Mouse (Mus musculus): ENCODE data around the gene Atxn3. TPM values are rescaled to one million over a fixed set of nuclear protein-coding genes. Genes with fewer than 3 reads are reported as not detected.
"Not testable (repeated sequence)": the region's sequence is repeated elsewhere in the genome, so short reads cannot be mapped to it uniquely, and the experiment has no call there.

Gene Atxn3
- polyA plus RNA-seq, 1 experiment from 2014 or later = 14.6 TPM

DNA sequence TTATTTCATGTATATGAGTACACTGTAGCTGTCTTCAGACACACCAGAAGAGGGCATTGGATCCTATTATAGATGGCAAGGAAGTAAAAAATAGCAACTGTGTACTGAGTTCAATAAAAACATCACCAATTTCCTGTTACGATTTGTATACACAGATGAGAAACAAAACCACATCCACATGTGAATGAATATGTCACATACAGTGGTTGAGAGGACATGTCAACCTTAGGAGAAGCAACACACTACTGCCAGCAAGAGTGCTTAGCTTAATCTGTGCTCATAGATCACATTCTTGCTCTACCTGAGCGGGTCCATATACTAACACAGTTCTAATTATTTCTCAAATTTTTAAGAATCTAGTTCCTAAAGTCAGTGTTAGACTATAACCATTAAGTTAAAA is 13.3 kb upstream of the Atxn3 start:
- H3K4me1 ChIP-seq (replicated peaks; ENCODE audit: control insufficient read depth, insufficient read depth, low read length) = peaks cover 12% of the 10 kb centered on the region
- DNase-seq (ENCODE audit: low spot score) (no peak), ATAC-seq (ENCODE audit: low FRiP score) (no peak)
- H3K27me3 ChIP-seq (ENCODE audit: control insufficient read depth, insufficient read depth, low read length) = no peaks in the 10 kb centered on the region
- no peak overlapping the region for H3K4me2 ChIP-seq (replicated peaks)
- H3K4me3 ChIP-seq (replicated peaks; ENCODE audit: low read length) = no peak overlapping the region
- WGBS = 94% methylated on average over 2 of the region's 2 CpGs
- peaks cover 30% of the 10 kb centered on the region for H3K36me3 ChIP-seq (replicated peaks; ENCODE audit: control insufficient read depth, insufficient read depth)
- no peaks in the 10 kb centered on the region for H3K9me3 ChIP-seq (ENCODE audit: control insufficient read depth, low read length)
- H3K27ac ChIP-seq = no peak overlapping the region
- H3K9ac ChIP-seq = no peak overlapping the region

DNA sequence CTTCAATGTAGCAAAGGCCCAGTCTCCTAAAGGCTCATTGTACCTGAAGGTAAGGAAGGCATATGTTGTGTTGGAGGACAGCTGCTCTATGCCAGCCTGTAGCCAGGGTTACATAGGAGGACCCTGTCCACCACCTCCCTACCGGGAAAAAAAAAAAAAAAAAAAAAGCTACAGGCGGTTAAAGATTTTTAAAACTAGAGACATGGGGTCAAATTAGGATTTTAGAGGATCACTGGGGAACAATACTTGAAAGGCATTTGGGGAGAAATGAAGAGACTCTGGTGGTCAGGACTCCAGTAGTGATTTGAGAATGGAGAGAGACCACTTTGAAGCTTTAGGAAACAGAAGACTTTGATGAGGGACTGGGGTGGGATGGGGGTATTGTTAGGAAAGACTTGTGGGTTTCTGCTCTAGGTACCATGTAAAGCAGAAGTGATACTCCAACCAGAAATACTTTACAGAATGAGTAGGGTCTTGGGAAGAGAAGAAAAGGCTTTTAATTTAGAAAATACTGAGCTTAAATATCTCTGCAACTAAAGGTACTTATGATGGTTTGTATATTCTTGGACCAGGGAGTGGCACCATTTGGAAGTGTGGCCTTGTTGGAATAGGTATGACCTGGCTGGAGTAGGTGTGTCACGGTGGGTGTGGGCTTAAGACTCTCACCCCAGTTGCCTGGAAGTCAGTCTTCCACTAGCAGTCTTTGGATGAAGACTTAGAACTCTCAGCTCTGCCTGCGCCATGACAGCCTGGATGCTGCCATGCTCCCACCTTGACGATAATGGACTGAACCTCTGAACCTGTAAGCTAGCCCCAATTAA is 1.1 kb upstream of the Atxn3 start:
- H3K9ac ChIP-seq; H3K36me3 ChIP-seq (replicated peaks; ENCODE audit: control insufficient read depth, insufficient read depth); H3K4me3 ChIP-seq (replicated peaks; ENCODE audit: low read length); DNase-seq (ENCODE audit: low spot score); ATAC-seq (ENCODE audit: low FRiP score); H3K27ac ChIP-seq; H3K27me3 ChIP-seq (ENCODE audit: control insufficient read depth, insufficient read depth, low read length); H3K9me3 ChIP-seq (ENCODE audit: control insufficient read depth, low read length): not testable (repeated sequence)
- 89% methylated on average over 5 of the region's 5 CpGs for WGBS
- peaks cover 15% of the 10 kb centered on the region for H3K4me1 ChIP-seq (replicated peaks; ENCODE audit: control insufficient read depth, insufficient read depth, low read length)
- peak overlapping the region; percentile 67; the same call in 1 of the 2 replicates for H3K4me2 ChIP-seq (replicated peaks)

DNA sequence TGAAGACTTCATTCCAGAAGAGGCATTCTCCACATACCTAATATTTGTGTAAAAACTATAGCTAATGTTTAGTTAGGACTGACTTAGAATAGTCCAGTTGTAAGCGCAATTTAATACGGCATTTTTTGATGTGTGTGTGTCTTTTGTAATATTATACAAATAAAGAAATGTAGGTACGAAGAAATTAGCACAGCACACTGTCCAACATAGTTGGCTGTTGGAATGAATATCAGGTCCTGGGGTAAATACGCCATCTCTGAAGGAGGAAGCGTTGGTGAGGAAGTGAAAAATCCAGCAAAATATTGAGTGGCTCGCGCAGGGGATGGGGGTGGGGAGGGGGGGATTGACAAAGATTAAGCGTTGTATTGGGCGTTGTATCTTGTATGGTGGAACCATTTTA is 510 bp upstream of the Atxn3 start:
- no peak overlapping the region for H3K27ac ChIP-seq
- peaks cover 15% of the 10 kb centered on the region for H3K4me1 ChIP-seq (replicated peaks; ENCODE audit: control insufficient read depth, insufficient read depth, low read length)
- peak overlapping the region; percentile 80 for H3K4me3 ChIP-seq (replicated peaks; ENCODE audit: low read length)
- WGBS = 62% methylated on average over 9 of the region's 9 CpGs
- no peaks in the 10 kb centered on the region for H3K27me3 ChIP-seq (ENCODE audit: control insufficient read depth, insufficient read depth, low read length)
- H3K36me3 ChIP-seq (replicated peaks; ENCODE audit: control insufficient read depth, insufficient read depth) = no peaks in the 10 kb centered on the region; the same call in 1 of the 2 replicates
- no peak for DNase-seq (ENCODE audit: low spot score)
- H3K9ac ChIP-seq = no peak overlapping the region; the same call in 1 of the 2 replicates
- H3K9me3 ChIP-seq (ENCODE audit: control insufficient read depth, low read length) = no peaks in the 10 kb centered on the region
- ATAC-seq (ENCODE audit: low FRiP score) = no peak
- H3K4me2 ChIP-seq (replicated peaks) = peak overlapping the region; percentile 67

DNA sequence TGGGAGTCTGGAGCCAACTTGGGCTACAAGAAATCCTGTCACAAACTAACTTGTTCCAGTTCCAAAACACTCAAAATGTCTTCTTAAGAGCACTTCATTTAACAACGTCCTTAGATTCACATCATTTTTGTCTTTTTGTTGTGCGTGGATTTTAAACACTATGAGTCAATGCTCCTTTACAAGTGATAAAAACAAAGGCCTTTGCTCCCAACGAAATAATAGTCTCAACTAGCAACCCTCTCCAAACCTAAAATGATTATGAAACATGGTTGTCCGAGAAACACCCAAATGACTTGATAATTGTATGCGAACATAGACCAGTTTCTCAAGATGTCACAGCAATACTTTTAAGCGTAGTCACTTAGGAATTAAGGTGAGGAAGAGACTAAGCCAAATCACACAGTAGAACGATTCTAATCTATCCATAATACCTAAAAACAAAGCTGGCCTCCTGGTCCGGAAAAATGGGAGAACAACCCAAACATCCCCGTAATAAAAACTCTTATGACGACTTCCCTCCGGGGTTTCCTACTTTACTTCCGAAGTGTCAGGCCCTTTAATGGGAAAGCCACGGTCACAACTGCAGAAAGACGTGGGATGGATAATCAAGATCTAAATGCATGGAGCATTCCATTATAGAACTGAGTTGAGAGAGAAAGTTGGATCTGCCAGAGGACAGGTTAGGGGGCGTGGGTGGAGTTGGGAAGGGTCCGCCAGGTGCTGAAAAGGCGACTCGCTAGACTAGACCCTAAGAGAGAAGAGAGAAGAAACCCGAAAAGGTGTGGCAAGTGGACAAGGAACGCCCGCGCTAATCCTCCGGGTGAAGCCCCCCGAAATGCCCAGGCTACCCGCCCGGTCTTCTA is 736 bp downstream of the Atxn3 start:
- H3K9ac ChIP-seq = peak overlapping the region; percentile 80
- H3K27me3 ChIP-seq (ENCODE audit: control insufficient read depth, insufficient read depth, low read length) = no peaks in the 10 kb centered on the region
- H3K9me3 ChIP-seq (ENCODE audit: control insufficient read depth, low read length) = no peaks in the 10 kb centered on the region
- H3K36me3 ChIP-seq (replicated peaks; ENCODE audit: control insufficient read depth, insufficient read depth) = no peaks in the 10 kb centered on the region; the same call in 1 of the 2 replicates
- peak overlapping the region; percentile 80 for H3K4me3 ChIP-seq (replicated peaks; ENCODE audit: low read length)
- DNase-seq (ENCODE audit: low spot score) (no peak), ATAC-seq (ENCODE audit: low FRiP score) (no peak; the same call in 1 of the 2 replicates)
- WGBS = 13% methylated on average over 26 of the region's 26 CpGs
- H3K27ac ChIP-seq = peak overlapping the region; percentile 62
- H3K4me1 ChIP-seq (replicated peaks; ENCODE audit: control insufficient read depth, insufficient read depth, low read length) = peaks cover 15% of the 10 kb centered on the region
- H3K4me2 ChIP-seq (replicated peaks) = peak overlapping the region; percentile 67

DNA sequence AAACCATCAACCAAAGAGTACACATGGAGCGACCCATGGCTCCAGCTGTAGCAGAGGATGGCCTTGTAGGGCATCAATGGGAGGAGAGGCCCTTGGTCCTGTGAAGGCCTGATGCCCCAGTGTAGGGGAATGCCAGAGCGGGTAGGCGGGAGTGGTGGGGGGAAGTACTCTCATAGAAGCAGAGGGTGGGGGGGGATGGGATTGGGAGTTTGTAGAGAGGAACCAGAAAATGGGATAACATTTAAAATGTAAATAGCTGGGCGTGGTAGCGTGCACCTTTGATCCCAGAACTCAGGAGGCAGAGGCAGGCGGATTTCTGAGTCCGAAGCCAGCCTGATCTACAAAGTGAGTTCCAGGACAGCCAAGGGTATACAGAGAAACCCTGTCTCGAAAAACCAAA is 2.2 kb downstream of the Atxn3 start:
- not testable (repeated sequence) for H3K27ac ChIP-seq; H3K9me3 ChIP-seq (ENCODE audit: control insufficient read depth, low read length); H3K9ac ChIP-seq; H3K27me3 ChIP-seq (ENCODE audit: control insufficient read depth, insufficient read depth, low read length); H3K36me3 ChIP-seq (replicated peaks; ENCODE audit: control insufficient read depth, insufficient read depth); DNase-seq (ENCODE audit: low spot score); H3K4me3 ChIP-seq (replicated peaks; ENCODE audit: low read length); ATAC-seq (ENCODE audit: low FRiP score); H3K4me2 ChIP-seq (replicated peaks)
- 97% methylated on average over 8 of the region's 8 CpGs for WGBS
- H3K4me1 ChIP-seq (replicated peaks; ENCODE audit: control insufficient read depth, insufficient read depth, low read length) = peaks cover 15% of the 10 kb centered on the region

DNA sequence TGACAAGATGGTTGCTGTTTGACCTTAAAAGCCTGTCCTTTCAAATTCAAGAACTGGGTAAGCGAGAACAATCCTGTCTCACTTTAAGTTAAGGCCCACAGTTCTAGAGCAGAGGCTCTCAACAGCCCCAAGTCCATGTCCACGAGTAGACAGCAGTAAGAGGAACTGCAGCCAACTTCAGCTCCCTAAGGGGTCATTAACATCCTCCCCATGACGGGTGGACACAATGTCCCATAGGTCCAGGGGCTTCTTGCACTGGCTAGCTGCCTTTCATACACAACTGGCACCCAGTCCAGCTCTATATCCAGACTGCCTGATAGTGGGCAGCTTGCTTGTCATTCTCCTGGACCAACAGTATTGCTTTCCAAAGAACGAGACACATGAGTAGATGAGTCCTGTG is 9.2 kb downstream of the Atxn3 start:
- Histone ChIP-seq H3K4me3 (replicated peaks; ENCODE audit: low read length) (no peak overlapping the region), H3K36me3 (replicated peaks; ENCODE audit: control insufficient read depth, insufficient read depth) (peaks cover 40% of the 10 kb centered on the region), H3K4me2 (replicated peaks) (no peak overlapping the region), H3K4me1 (replicated peaks; ENCODE audit: control insufficient read depth, insufficient read depth, low read length) (no peaks in the 10 kb centered on the region), H3K9me3 (ENCODE audit: control insufficient read depth, low read length) (no peaks in the 10 kb centered on the region), H3K27ac (no peak overlapping the region), H3K27me3 (ENCODE audit: control insufficient read depth, insufficient read depth, low read length) (no peaks in the 10 kb centered on the region), H3K9ac (no peak overlapping the region)
- WGBS = 76% methylated on average over 4 of the region's 4 CpGs
- DNase-seq (ENCODE audit: low spot score) = no peak
- no peak for ATAC-seq (ENCODE audit: low FRiP score)

DNA sequence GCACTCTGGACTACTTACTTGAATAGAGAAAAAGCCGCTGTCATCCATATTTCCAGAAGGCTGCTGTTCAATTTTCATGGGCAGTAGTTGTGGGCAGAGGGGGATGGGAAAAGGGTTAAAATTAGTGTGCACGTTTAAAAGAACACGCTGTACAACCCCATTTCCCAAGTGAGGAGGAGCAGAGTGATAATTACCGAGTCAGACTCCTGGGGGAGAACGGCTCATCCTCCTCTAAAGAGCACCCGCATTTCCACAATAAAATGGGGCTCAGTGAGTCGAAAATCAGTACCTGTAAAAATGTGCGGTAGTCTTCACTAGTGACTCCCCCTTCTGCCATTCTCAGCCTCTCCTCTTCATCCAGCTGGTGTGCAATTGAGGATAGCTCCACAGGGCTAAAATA is 10.1 kb downstream of the Atxn3 start:
- Histone ChIP-seq H3K27ac (no peak overlapping the region), H3K9ac (no peak overlapping the region), H3K4me3 (replicated peaks; ENCODE audit: low read length) (no peak overlapping the region), H3K27me3 (ENCODE audit: control insufficient read depth, insufficient read depth, low read length) (no peaks in the 10 kb centered on the region), H3K4me2 (replicated peaks) (no peak overlapping the region), H3K4me1 (replicated peaks; ENCODE audit: control insufficient read depth, insufficient read depth, low read length) (no peaks in the 10 kb centered on the region), H3K9me3 (ENCODE audit: control insufficient read depth, low read length) (no peaks in the 10 kb centered on the region), H3K36me3 (replicated peaks; ENCODE audit: control insufficient read depth, insufficient read depth) (peaks cover 44% of the 10 kb centered on the region)
- WGBS = 88% methylated on average over 8 of the region's 8 CpGs
- ATAC-seq (ENCODE audit: low FRiP score) (no peak), DNase-seq (ENCODE audit: low spot score) (no peak)

DNA sequence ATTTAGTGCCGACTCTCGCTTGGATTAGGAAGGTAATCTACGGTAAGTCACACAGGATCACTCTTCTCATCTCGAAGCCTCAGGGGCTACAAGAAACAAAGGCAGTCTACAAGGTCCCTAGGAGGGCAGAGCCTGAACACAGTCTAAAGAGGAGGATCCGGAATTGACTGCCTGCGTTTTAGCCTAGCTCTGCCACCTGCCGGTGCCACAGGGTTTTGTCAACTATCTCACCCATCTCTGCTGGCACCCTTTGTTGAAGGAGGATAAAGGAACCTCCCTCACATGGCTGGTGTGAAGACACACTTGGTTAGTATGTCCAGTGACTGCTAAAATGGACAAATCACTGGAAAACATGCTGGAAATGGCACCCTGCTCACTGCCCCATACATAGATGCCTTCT is 20.5 kb downstream of the Atxn3 start:
- Histone ChIP-seq H3K27ac (no peak overlapping the region), H3K9ac (no peak overlapping the region), H3K9me3 (ENCODE audit: control insufficient read depth, low read length) (no peaks in the 10 kb centered on the region), H3K4me1 (replicated peaks; ENCODE audit: control insufficient read depth, insufficient read depth, low read length) (no peaks in the 10 kb centered on the region), H3K4me3 (replicated peaks; ENCODE audit: low read length) (no peak overlapping the region), H3K36me3 (replicated peaks; ENCODE audit: control insufficient read depth, insufficient read depth) (peaks cover 77% of the 10 kb centered on the region), H3K4me2 (replicated peaks) (no peak overlapping the region), H3K27me3 (ENCODE audit: control insufficient read depth, insufficient read depth, low read length) (no peaks in the 10 kb centered on the region)
- ATAC-seq (ENCODE audit: low FRiP score) (no peak), DNase-seq (ENCODE audit: low spot score) (no peak)
- 82% methylated on average over 7 of the region's 7 CpGs for WGBS

DNA sequence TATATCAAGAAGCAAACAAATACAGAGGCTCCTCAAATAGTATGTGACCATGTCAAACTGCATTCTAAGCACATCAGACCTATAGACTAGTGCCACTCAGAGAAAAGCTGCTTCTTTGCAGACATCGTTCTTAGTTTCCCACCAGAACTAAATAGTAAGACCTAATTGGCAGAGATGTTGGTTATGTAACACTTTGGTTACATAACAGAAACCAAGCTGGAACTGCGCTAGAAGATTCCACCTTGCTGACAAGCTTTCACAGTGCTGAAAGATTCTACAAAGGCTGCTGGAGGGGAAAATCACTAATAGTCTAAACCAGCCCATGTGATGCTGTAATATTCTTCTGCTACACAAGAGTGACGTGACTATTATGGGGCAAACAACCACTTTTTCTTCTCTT is 22.8 kb downstream of the Atxn3 start:
- no peak for ATAC-seq (ENCODE audit: low FRiP score)
- Histone ChIP-seq H3K4me3 (replicated peaks; ENCODE audit: low read length) (no peak overlapping the region), H3K36me3 (replicated peaks; ENCODE audit: control insufficient read depth, insufficient read depth) (peaks cover 75% of the 10 kb centered on the region), H3K27ac (no peak overlapping the region), H3K4me2 (replicated peaks) (no peak overlapping the region), H3K27me3 (ENCODE audit: control insufficient read depth, insufficient read depth, low read length) (no peaks in the 10 kb centered on the region), H3K4me1 (replicated peaks; ENCODE audit: control insufficient read depth, insufficient read depth, low read length) (no peaks in the 10 kb centered on the region), H3K9ac (no peak overlapping the region), H3K9me3 (ENCODE audit: control insufficient read depth, low read length) (no peaks in the 10 kb centered on the region)
- 100% methylated on average over 3 of the region's 3 CpGs for WGBS
- no peak for DNase-seq (ENCODE audit: low spot score)

Measured in hindbrain, embryonic 14.5 days (tissue).